Comparison of ENCODE assay signal across 10 mouse cellular contexts in the genomic region with DNA sequence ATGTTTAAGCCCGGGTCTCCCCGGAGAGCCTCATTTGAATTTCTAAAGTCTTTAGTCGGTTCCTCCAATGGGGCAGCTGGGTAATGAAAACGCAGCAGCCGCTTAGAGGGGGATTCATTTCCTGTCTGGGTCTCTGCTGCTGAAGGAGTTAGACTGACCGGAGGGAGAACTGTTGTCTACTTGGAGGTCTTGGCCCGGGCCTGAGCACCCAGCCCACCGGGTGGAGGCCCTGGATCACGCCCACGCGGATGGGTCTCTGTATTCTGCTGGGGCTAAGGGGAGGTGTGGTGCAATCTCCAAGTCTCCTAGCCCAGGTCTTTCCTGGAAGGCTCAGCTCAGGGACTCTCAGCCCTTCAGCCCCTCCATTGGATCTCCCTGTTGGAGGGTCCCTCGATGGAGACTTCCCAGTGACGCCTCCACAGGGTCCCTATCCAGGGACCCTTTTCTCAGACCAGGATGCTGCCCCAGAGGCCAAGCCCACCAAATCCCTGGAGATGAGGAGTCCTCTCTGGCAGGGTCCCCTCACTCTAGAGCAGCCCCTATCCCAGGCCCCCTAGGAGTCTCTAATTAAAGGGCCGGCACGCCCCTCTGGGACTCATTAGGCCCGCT. TPM values are rescaled to one million over a fixed set of nuclear protein-coding genes. Genes with fewer than 3 reads are reported as not detected.
A peak's percentile ranks its signal among the peaks of the same experiment; 100 is the strongest.
DNase-seq lines count a peak whose midpoint lies in the region; ATAC-seq and TF ChIP-seq lines count a peak whose summit lies in the region.
"Had no signal": no experiment of that assay in that cellular context is flagged by ENCODE, and none has a peak within 500 bp of the region (broad histone marks: within the 10 kb centered on the region; RNA-seq: fewer than 3 reads in every experiment).

No protein-coding gene starts in this region.

- no peaks in the 10 kb centered on the region; the same call in 1 of the 2 replicates for H3K27me3 ChIP-seq in kidney, postnatal 0 days (ENCODE audit: insufficient read depth, low read length)
- peaks cover 48% of the 10 kb centered on the region for H3K27me3 ChIP-seq in forebrain, embryonic 10.5 days (ENCODE audit: poor library complexity, severe bottlenecking)
- peaks cover 6% of the 10 kb centered on the region for H3K27me3 ChIP-seq in intestine, postnatal 0 days (replicated peaks; ENCODE audit: control insufficient read depth, insufficient read depth, low read length)
- H3K27me3 ChIP-seq in neural tube, embryonic 13.5 days = peaks cover 41% of the 10 kb centered on the region

- DNase-seq in kidney, postnatal 0 days (ENCODE audit: low spot score) = peak; percentile 46
- no peak for DNase-seq in kidney, postnatal 36 days
- DNase-seq in forebrain, embryonic 10.5 days (ENCODE audit: extremely low spot score, low spot score) = peak; percentile 69
- DNase-seq in spleen, postnatal 4 days (ENCODE audit: low spot score in 2 of 2) = no peak
- DNase-seq in T-cell, adult 2 months (ENCODE audit: low spot score) = no peak
- DNase-seq in urinary bladder, postnatal 14 days (ENCODE audit: low spot score) = no peak

- TF ChIP-seq CTCF in kidney, postnatal 0 days (IDR thresholded peaks at IDR 0.05; ENCODE audit: low read depth) = no peak
- TF ChIP-seq CTCF in intestine, postnatal 0 days (IDR thresholded peaks at IDR 0.05; ENCODE audit: low read depth) = no peak

- no peak overlapping the region for H3K4me3 ChIP-seq in kidney, postnatal 0 days (replicated peaks; ENCODE audit: low read depth, low read length)
- H3K4me3 ChIP-seq in forebrain, embryonic 10.5 days = peak overlapping the region; percentile 44
- no peak overlapping the region for H3K4me3 ChIP-seq in intestine, postnatal 0 days (ENCODE audit: low read depth, low read length)
- peak overlapping the region; percentile 16; the same call in 1 of the 2 replicates for H3K4me3 ChIP-seq in neural tube, embryonic 13.5 days
- H3K4me3 ChIP-seq: layer of hippocampus, adult 2 months; megakaryocyte, embryonic 14.5 days had no signal

- H3K27ac ChIP-seq in kidney, postnatal 0 days = no peak overlapping the region
- peak overlapping the region; percentile 91 for H3K27ac ChIP-seq in forebrain, embryonic 10.5 days
- H3K27ac ChIP-seq in intestine, postnatal 0 days (ENCODE audit: low read depth, low read length) = no peak overlapping the region
- H3K27ac ChIP-seq in neural tube, embryonic 13.5 days (replicated peaks) = peak overlapping the region; percentile 87
- H3K27ac ChIP-seq: layer of hippocampus, adult 2 months had no signal

- H3K4me2 ChIP-seq in kidney, postnatal 0 days (ENCODE audit: low read length) = peak overlapping the region; percentile 23
- H3K4me2 ChIP-seq in intestine, postnatal 0 days (replicated peaks; ENCODE audit: low read depth) = no peak overlapping the region
- H3K4me2 ChIP-seq in neural tube, embryonic 13.5 days = peak overlapping the region; percentile 48

- 9% methylated on average over 16 of the region's 16 CpGs for WGBS in kidney, postnatal 0 days
- WGBS in forebrain, embryonic 10.5 days = 3% methylated on average over 16 of the region's 16 CpGs
- 18% methylated on average over 16 of the region's 16 CpGs for WGBS in intestine, postnatal 0 days
- WGBS in neural tube, embryonic 13.5 days = 2% methylated on average over 16 of the region's 16 CpGs

- no peak for ATAC-seq in kidney, postnatal 0 days (replicated peaks; ENCODE audit: low FRiP score, low read depth)
- ATAC-seq in intestine, postnatal 0 days = no peak
- peak; percentile 70 for ATAC-seq in neural tube, embryonic 13.5 days (ENCODE audit: low read depth)

- peaks cover 15% of the 10 kb centered on the region for H3K4me1 ChIP-seq in kidney, postnatal 0 days (replicated peaks; ENCODE audit: insufficient read depth, low read length)
- H3K4me1 ChIP-seq in forebrain, embryonic 10.5 days = peaks cover 43% of the 10 kb centered on the region
- H3K4me1 ChIP-seq in intestine, postnatal 0 days (replicated peaks; ENCODE audit: control insufficient read depth, insufficient read depth, low read length) = no peaks in the 10 kb centered on the region
- H3K4me1 ChIP-seq in neural tube, embryonic 13.5 days (replicated peaks) = peaks cover 29% of the 10 kb centered on the region

- no peaks in the 10 kb centered on the region for H3K9me3 ChIP-seq in kidney, postnatal 0 days (replicated peaks; ENCODE audit: low read length)
- H3K9me3 ChIP-seq in forebrain, embryonic 10.5 days = no peaks in the 10 kb centered on the region
- H3K9me3 ChIP-seq in intestine, postnatal 0 days (ENCODE audit: control insufficient read depth) = no peaks in the 10 kb centered on the region
- no peaks in the 10 kb centered on the region for H3K9me3 ChIP-seq in neural tube, embryonic 13.5 days
- H3K9me3 ChIP-seq: megakaryocyte, embryonic 14.5 days had no signal

- H3K36me3 ChIP-seq in kidney, postnatal 0 days (ENCODE audit: insufficient read depth, low read length) = no peaks in the 10 kb centered on the region
- H3K36me3 ChIP-seq in forebrain, embryonic 10.5 days (replicated peaks) = no peaks in the 10 kb centered on the region
- no peaks in the 10 kb centered on the region for H3K36me3 ChIP-seq in intestine, postnatal 0 days (ENCODE audit: control insufficient read depth, insufficient read depth)
- no peaks in the 10 kb centered on the region for H3K36me3 ChIP-seq in neural tube, embryonic 13.5 days

- no peak overlapping the region for H3K9ac ChIP-seq in kidney, postnatal 0 days (ENCODE audit: low read depth, low read length)
- 0 out of 2 replicates have a peak overlapping the region, but pooled peaks have one; percentile 17 for H3K9ac ChIP-seq in intestine, postnatal 0 days (ENCODE audit: low read depth, low read length)
- H3K9ac ChIP-seq in neural tube, embryonic 13.5 days = peak overlapping the region; percentile 58

RNA-seq across cellular contexts. Expression of a gene that starts 16.9 kb away (rescaled TPM):
- 1.4 and 2.3 TPM in 2 replicates for polyA plus RNA-seq in kidney, postnatal 0 days (2015; fragmentation: Nextera tagmentation; extraction: Ambion mirVana)
- 2.6 and 2.8 TPM in 2 replicates for polyA plus RNA-seq in forebrain, embryonic 10.5 days (2016; fragmentation: Nextera tagmentation; extraction: Ambion mirVana)
- 0.85 and 1.1 TPM in 2 replicates for polyA plus RNA-seq in intestine, postnatal 0 days (2015; fragmentation: Nextera tagmentation; extraction: Ambion mirVana)
- polyA plus RNA-seq in neural tube, embryonic 13.5 days (2015; fragmentation: Nextera tagmentation; extraction: Ambion mirVana) = 1.9 and 2.0 TPM in 2 replicates

RNA-seq across cellular contexts. Expression of a gene that starts 38.4 kb away (rescaled TPM):
- 2.6 and 3.4 TPM in 2 replicates for polyA plus RNA-seq in kidney, postnatal 0 days (2015; fragmentation: Nextera tagmentation; extraction: Ambion mirVana)
- polyA plus RNA-seq in forebrain, embryonic 10.5 days (2016; fragmentation: Nextera tagmentation; extraction: Ambion mirVana) = 14.5 and 15.5 TPM in 2 replicates
- polyA plus RNA-seq in intestine, postnatal 0 days (2015; fragmentation: Nextera tagmentation; extraction: Ambion mirVana) = 0.88 and 1.1 TPM in 2 replicates
- 1.7 and 2.5 TPM in 2 replicates for polyA plus RNA-seq in neural tube, embryonic 13.5 days (2015; fragmentation: Nextera tagmentation; extraction: Ambion mirVana)

Comparison
In these comparisons a context has a peak if more than half of its experiments do, and no peak if none do; other contexts are left out.
1. DNase-seq: peak in kidney, postnatal 0 days (single experiment) and forebrain, embryonic 10.5 days (single experiment); none in kidney, postnatal 36 days (0 of 2), spleen, postnatal 4 days (0 of 2), T-cell, adult 2 months (single experiment) and urinary bladder, postnatal 14 days (single experiment).
2. H3K27ac ChIP-seq: peak in forebrain, embryonic 10.5 days (single experiment) and neural tube, embryonic 13.5 days (single experiment); none in kidney, postnatal 0 days (single experiment) and intestine, postnatal 0 days (single experiment).
3. H3K4me3 ChIP-seq: peak in forebrain, embryonic 10.5 days (single experiment) and neural tube, embryonic 13.5 days (single experiment); none in kidney, postnatal 0 days (single experiment) and intestine, postnatal 0 days (single experiment).